Mouse (Mus musculus) MEL (cell line): ENCODE measurements around the gene Mfng. TPM values are rescaled to one million over a fixed set of nuclear protein-coding genes. Genes with fewer than 3 reads are reported as not detected.
A peak's percentile ranks its signal among the peaks of the same experiment; 100 is the strongest.

ENCODE experiments used
- DNase-seq: peaks from one replicate; pipeline ENCODE4 v3.0.0; 2011; ENCODE audit warnings: low read depth, low spot score
- H3K27ac ChIP-seq: 2 replicates; pipeline ENCODE4 v1.5.1; 2012; ENCODE audit warnings: low read depth, mild to moderate bottlenecking, control low read depth, low read length, moderate library complexity; ENCODE audit not compliant: control insufficient read depth
- H3K27me3 ChIP-seq, 2 experiments: fragments of 150-350 bp in 1 of 2; sonication (generic) in 1 of 2; 2 replicates each; pipeline ENCODE4 v1.6.1; 2012; ENCODE audit warnings: low read length in 2 of 2, mild to moderate bottlenecking in 2 of 2, improper control_type of control experiment in 1 of 2, moderate library complexity in 1 of 2; ENCODE audit not compliant: insufficient read depth in 2 of 2, control insufficient read depth in 1 of 2
- H3K36me3 ChIP-seq, 2 experiments: 2 replicates each; pipeline ENCODE4 v1.6.1; 2012 to 2014; ENCODE audit warnings: low read length in 2 of 2, improper control_type of control experiment in 1 of 2, inconsistent platforms in 1 of 2, mild to moderate bottlenecking in 1 of 2; ENCODE audit not compliant: insufficient read depth in 2 of 2, control insufficient read depth in 1 of 2
- H3K4me1 ChIP-seq, 2 experiments: fragments of 150-350 bp in 1 of 2; sonication (generic) in 1 of 2; 2 replicates each; pipeline ENCODE4 v1.6.1; 2012; ENCODE audit warnings: low read length in 2 of 2, improper control_type of control experiment in 1 of 2, mild to moderate bottlenecking in 1 of 2; ENCODE audit not compliant: insufficient read depth in 2 of 2, control insufficient read depth in 1 of 2
- H3K4me3 ChIP-seq, 2 experiments: fragments of 150-350 bp in 1 of 2; sonication (generic) in 1 of 2; 2 replicates each; pipeline ENCODE4 v1.5.1; 2012; ENCODE audit warnings: low read depth in 2 of 2, low read length in 2 of 2, mild to moderate bottlenecking in 2 of 2, moderate library complexity in 2 of 2, control low read depth in 1 of 2, improper control_type of control experiment in 1 of 2; ENCODE audit not compliant: control insufficient read depth in 1 of 2, insufficient read depth in 1 of 2
- H3K79me2 ChIP-seq: 2 replicates; pipeline ENCODE4 v1.6.1; 2012; ENCODE audit warnings: mild to moderate bottlenecking, low read length, moderate library complexity; ENCODE audit not compliant: control insufficient read depth, poor library complexity, insufficient read depth
- H3K9ac ChIP-seq: 2 replicates; pipeline ENCODE4 v1.6.1; 2012; ENCODE audit warnings: low read depth, mild to moderate bottlenecking, control low read depth, low read length, moderate library complexity; ENCODE audit not compliant: control insufficient read depth, poor library complexity, severe bottlenecking
- H3K9me3 ChIP-seq: fragments of 150-350 bp; sonication (generic); replicated peaks from 2 replicates; pipeline ENCODE4 v1.6.1; 2012; ENCODE audit warnings: mild to moderate bottlenecking, low read length, improper control_type of control experiment, moderate library complexity; ENCODE audit not compliant: insufficient read depth
- BHLHE40 ChIP-seq: IDR thresholded peaks from 2 replicates; pipeline ENCODE4 v1.6.1; 2012; ENCODE audit warnings: low read depth, mild to moderate bottlenecking, inconsistent platforms, low read length, improper control_type of control experiment, borderline replicate concordance
- ETS1 ChIP-seq: IDR thresholded peaks from 2 replicates; pipeline ENCODE4 v1.6.1; 2012; ENCODE audit warnings: low read depth, mild to moderate bottlenecking, inconsistent platforms, low read length, improper control_type of control experiment, moderate library complexity
- GABPA ChIP-seq: IDR thresholded peaks from 2 replicates; pipeline ENCODE4 v1.6.1; 2012; ENCODE audit warnings: low read depth, mild to moderate bottlenecking, inconsistent platforms, low read length, improper control_type of control experiment, moderate library complexity
- GATA1 ChIP-seq: IDR thresholded peaks from 2 replicates; pipeline ENCODE4 v1.6.1; 2011; ENCODE audit warnings: low read depth, low read length, improper control_type of control experiment
- HCFC1 ChIP-seq: IDR thresholded peaks from 2 replicates; pipeline ENCODE4 v1.6.1; 2012; ENCODE audit warnings: low read depth, mild to moderate bottlenecking, inconsistent platforms, low read length, improper control_type of control experiment, moderate library complexity
- JUND ChIP-seq: IDR thresholded peaks from 2 replicates; pipeline ENCODE4 v1.6.1; 2011; ENCODE audit warnings: low read depth, mild to moderate bottlenecking, improper control_type of control experiment, low read length
- MAX ChIP-seq: IDR thresholded peaks from 2 replicates; pipeline ENCODE4 v1.6.1; 2011; ENCODE audit warnings: low read length, improper control_type of control experiment
- MEF2A ChIP-seq: IDR thresholded peaks from 2 replicates; pipeline ENCODE4 v1.6.1; 2014; ENCODE audit warnings: low read depth, mild to moderate bottlenecking, inconsistent platforms, low read length, improper control_type of control experiment; ENCODE audit not compliant: poor library complexity, insufficient replicate concordance, severe bottlenecking; ENCODE audit errors: extremely low read depth
- MYC ChIP-seq: IDR thresholded peaks from 2 replicates; pipeline ENCODE4 v1.6.1; 2011; ENCODE audit warnings: low read depth, mild to moderate bottlenecking, low read length, improper control_type of control experiment, moderate library complexity
- NRF1 ChIP-seq: IDR thresholded peaks from 2 replicates; pipeline ENCODE4 v1.6.1; 2014; ENCODE audit warnings: low read depth, mild to moderate bottlenecking, inconsistent platforms, low read length, improper control_type of control experiment, moderate library complexity; ENCODE audit not compliant: poor library complexity, insufficient read depth, severe bottlenecking
- RAD21 ChIP-seq: IDR thresholded peaks from 2 replicates; pipeline ENCODE4 v1.6.1; 2011; ENCODE audit warnings: mild to moderate bottlenecking, low read depth, low read length, improper control_type of control experiment
- TAL1 ChIP-seq: IDR thresholded peaks from 2 replicates; pipeline ENCODE4 v1.6.1; 2012; ENCODE audit warnings: mild to moderate bottlenecking, inconsistent platforms, low read length, moderate library complexity, mixed read lengths
- TCF12 ChIP-seq: IDR thresholded peaks from 2 replicates; pipeline ENCODE4 v1.6.1; 2014; ENCODE audit warnings: low read depth, mild to moderate bottlenecking, inconsistent platforms, low read length, improper control_type of control experiment, moderate library complexity
- USF2 ChIP-seq, 2 experiments: IDR thresholded peaks; 2 replicates each; pipeline ENCODE4 v1.6.1; 2011 to 2012; ENCODE audit warnings: improper control_type of control experiment in 2 of 2, low read length in 2 of 2, borderline replicate concordance in 1 of 2, inconsistent platforms in 1 of 2, low read depth in 1 of 2, mild to moderate bottlenecking in 1 of 2; ENCODE audit not compliant: insufficient read depth in 1 of 2
- ZC3H11A ChIP-seq: IDR thresholded peaks from 2 replicates; pipeline ENCODE4 v1.6.1; 2012; ENCODE audit warnings: low read depth, mild to moderate bottlenecking, inconsistent platforms, low read length, improper control_type of control experiment
- ZKSCAN1 ChIP-seq: IDR thresholded peaks from 2 replicates; pipeline ENCODE4 v1.6.1; 2012; ENCODE audit warnings: low read depth, mild to moderate bottlenecking, inconsistent platforms, low read length, improper control_type of control experiment, moderate library complexity
- polyA plus RNA-seq, 2 experiments: library from polyadenylated mRNA; stranded (reverse) in 1 of 2; unstranded in 1 of 2; fragments of >175 nt in 1 of 2; fragments of >200 nt in 1 of 2; gene quantifications; 2 replicates each; pipeline versions ENCODE4 v1.2.1 to v1.2.4; 2012; ENCODE audit warnings: low replicate concordance in 2 of 2, low read depth in 1 of 2; ENCODE audit not compliant: insufficient read length in 2 of 2, insufficient read depth in 1 of 2, missing spikeins in 1 of 2
- total RNA-seq: library from RNA; depleted of rRNA; stranded (reverse); fragments of 300-350 nt; gene quantifications from 2 replicates; pipeline ENCODE4 v1.2.3, GENCODE M21; 2012

Mfng gene
- total and polyA plus RNA-seq, 3 experiments = 17.8 to 27.1 TPM; not detected in 1

GRCm38 (mm10) chr15:78778077-78778870, 5.0 kb upstream of the Mfng start (continued):
- TF ChIP-seq HCFC1 = no peak
- no peak for TF ChIP-seq GATA1
- no peak for TF ChIP-seq MEF2A
- TF ChIP-seq JUND = no peak
- 0 out of 4 replicates have a peak, but pooled peaks of 1 of the 2 experiments have one; percentile 25 for TF ChIP-seq USF2 (IDR thresholded peaks at IDR 0.05; ENCODE audit: borderline replicate concordance in 1 of 2, insufficient read depth in 1 of 2, low read depth in 1 of 2, low read length in 2 of 2)
- no peak for TF ChIP-seq TAL1
- TF ChIP-seq BHLHE40 = no peak
- peak; percentile 24 for TF ChIP-seq RAD21
- TF ChIP-seq TCF12 = no peak
- TF ChIP-seq MYC = no peak

GRCm38 (mm10) chr15:78772856-78773255, 419 bp downstream of the Mfng start:
- TF ChIP-seq MYC = 0 out of 2 replicates have a peak, but pooled peaks have one; percentile 21
- no peak for TF ChIP-seq MEF2A
- TF ChIP-seq MAX = 0 out of 2 replicates have a peak, but pooled peaks have one; percentile 15
- TF ChIP-seq BHLHE40 = no peak

DNA sequence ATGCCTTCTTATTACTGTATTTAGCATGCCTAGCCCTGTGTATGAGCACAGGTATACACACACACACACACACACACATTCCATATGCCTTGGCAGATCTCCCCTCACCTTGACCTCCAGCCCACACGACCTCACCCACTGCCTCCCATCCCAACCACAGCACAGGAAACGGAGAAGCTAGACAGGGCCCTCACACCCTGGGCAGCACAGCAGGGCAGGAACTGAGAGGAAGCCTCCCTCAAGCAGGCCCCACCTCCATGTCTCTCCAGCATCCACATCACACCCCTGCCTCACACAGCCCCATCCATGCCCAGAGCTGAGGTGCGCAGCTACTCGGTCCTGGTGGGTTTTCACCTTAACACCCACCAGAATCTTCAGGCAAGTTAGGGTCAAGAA, 909 bp downstream of the Mfng start:
- Histone ChIP-seq H3K79me2 (peaks cover 4% of the 10 kb centered on the region; the same call in 1 of the 2 replicates), H3K36me3 (no peaks in the 10 kb centered on the region), H3K4me3 (peak overlapping the region; percentile 62 to 90), H3K27me3 (no peaks in the 10 kb centered on the region), H3K27ac (no peak overlapping the region), H3K9me3 (no peaks in the 10 kb centered on the region), H3K9ac (peak overlapping the region; percentile 65), H3K4me1 (peaks cover 0 to 7% of the 10 kb centered on the region in 2 experiments; a peak in 2 of 4 replicates)
- DNase-seq = peak; percentile 58
- no peak for TF ChIP-seq ZC3H11A
- no peak for TF ChIP-seq JUND
- TF ChIP-seq HCFC1 = no peak
- no peak for TF ChIP-seq GABPA
- no peak for TF ChIP-seq GATA1
- no peak for TF ChIP-seq ZKSCAN1
- TF ChIP-seq ETS1 = no peak
- TF ChIP-seq NRF1 = no peak

More at GRCm38 (mm10) chr15:78772856-78773255, 419 bp downstream of the Mfng start:
- Histone ChIP-seq H3K4me3 (peak overlapping the region; percentile 62 to 90), H3K27ac (no peak overlapping the region), H3K79me2 (peaks cover 4% of the 10 kb centered on the region; the same call in 1 of the 2 replicates), H3K9ac (peak overlapping the region; percentile 65), H3K4me1 (peaks cover 0 to 7% of the 10 kb centered on the region in 2 experiments; a peak in 2 of 4 replicates), H3K36me3 (no peaks in the 10 kb centered on the region), H3K9me3 (no peaks in the 10 kb centered on the region), H3K27me3 (no peaks in the 10 kb centered on the region)
- DNase-seq = peak; percentile 48
